Mouse (Mus musculus): Measurements from ENCODE around the gene Lrmda. TPM values are rescaled to one million over a fixed set of nuclear protein-coding genes. Genes with fewer than 3 reads are reported as not detected.

The Lrmda gene
- polyA plus RNA-seq, 1 experiment from 2014 or later, result 0.60 TPM

DNA sequence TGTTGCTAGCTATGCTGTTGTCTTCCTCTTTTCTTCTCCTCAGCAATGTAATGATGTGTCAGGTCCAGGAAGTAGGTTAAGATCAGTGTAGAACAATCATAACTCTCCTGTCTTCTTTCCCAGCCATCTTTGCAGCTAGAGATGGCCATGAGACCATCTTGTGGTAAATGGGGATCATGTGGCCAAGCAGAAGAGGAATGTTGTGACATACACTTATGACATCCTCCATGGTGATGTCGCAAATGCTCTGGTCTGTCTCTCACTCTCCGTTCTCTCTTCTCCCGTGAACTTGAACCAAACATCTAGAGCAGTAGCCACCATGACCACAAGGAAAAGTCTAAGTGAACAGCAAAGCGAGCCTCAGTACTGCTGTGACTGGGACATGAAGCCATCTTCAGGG is 19.9 kb upstream of the Lrmda start:
- H3K4me1 ChIP-seq, result peaks cover 12% of the 10 kb centered on the region
- H3K4me3 ChIP-seq, result no peak overlapping the region
- H3K27me3 ChIP-seq (ENCODE audit: insufficient read depth, poor library complexity, severe bottlenecking), result peaks cover 31% of the 10 kb centered on the region
- DNase-seq (ENCODE audit: low spot score), result no peak
- no peaks in the 10 kb centered on the region for H3K36me3 ChIP-seq
- no peak overlapping the region for H3K27ac ChIP-seq
- H3K9me3 ChIP-seq, result no peaks in the 10 kb centered on the region
- 88% methylated on average over 4 of the region's 4 CpGs for WGBS

DNA sequence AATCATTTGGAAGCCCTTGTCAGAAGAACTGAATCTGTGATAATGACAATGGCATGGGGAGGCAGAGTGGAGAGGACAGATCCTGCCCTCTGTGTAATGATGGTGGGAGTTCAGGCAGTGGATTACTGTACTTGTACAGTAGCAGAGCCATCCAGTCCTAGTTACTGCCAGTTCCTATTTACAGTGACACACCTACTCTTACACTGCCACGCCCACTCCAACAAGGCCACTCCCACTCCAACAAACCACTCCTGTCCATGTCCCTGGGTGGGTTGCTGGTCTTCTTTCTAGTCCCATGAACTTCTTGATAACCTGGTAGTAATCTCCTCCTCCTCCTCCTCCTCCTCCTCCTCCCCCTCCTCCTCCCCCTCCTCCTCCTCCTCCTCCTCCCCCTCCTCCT is 16.3 kb upstream of the Lrmda start:
- WGBS, result 56% methylated on average over 1 of the region's 1 CpGs

DNA sequence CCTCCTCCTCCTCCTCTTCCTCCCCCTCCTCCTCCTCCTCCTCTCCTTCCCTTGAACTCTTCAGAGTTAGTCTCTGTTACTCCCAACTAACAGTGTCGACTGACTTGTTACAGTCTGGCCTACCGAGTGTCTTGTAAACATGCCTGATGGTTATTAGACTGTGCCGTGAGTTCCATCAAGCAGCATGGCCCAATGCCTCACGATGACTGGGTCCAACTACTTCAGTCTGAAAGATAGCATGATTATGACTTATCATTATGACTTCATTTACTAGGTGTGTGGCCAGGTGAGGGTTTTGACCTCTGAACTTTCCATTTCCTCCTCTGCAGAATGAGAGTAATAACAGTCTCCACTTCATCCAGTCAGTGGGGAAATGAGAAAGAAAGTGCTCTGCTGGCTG is 15.9 kb upstream of the Lrmda start:
- Histone ChIP-seq H3K27me3 (ENCODE audit: insufficient read depth, poor library complexity, severe bottlenecking) (peaks cover 31% of the 10 kb centered on the region), H3K4me1 (no peaks in the 10 kb centered on the region), H3K4me3 (no peak overlapping the region), H3K27ac (no peak overlapping the region), H3K36me3 (no peaks in the 10 kb centered on the region), H3K9me3 (no peaks in the 10 kb centered on the region)
- 87% methylated on average over 4 of the region's 4 CpGs for WGBS
- DNase-seq (ENCODE audit: low spot score), result no peak

More for the DNA sequence above, 16.3 kb upstream of the Lrmda start:
- Histone ChIP-seq H3K27me3 (ENCODE audit: insufficient read depth, poor library complexity, severe bottlenecking) (peaks cover 31% of the 10 kb centered on the region), H3K4me1 (no peaks in the 10 kb centered on the region), H3K27ac (no peak overlapping the region), H3K36me3 (no peaks in the 10 kb centered on the region), H3K4me3 (no peak overlapping the region), H3K9me3 (no peaks in the 10 kb centered on the region)
- no peak for DNase-seq (ENCODE audit: low spot score)

DNA sequence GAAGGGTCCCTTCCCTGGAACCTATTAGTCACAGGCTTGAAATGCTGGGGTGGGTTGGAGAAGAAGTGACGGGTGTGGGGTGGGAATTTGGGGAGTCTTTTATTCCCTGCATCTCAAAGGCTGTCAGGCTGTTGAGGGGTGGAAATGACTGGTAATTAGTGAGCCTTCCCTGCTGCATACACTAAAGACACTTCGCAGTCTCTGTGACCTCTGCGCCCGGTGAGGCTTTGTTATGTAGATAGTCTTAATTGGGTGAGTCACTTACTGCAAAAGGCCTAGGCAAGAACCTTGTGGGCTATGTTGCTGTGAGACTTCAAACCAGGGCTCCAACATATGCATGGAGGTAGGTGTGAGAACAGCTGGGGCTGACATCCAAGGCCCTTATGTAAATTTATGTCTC is 14.6 kb upstream of the Lrmda start:
- Histone ChIP-seq H3K27me3 (ENCODE audit: insufficient read depth, poor library complexity, severe bottlenecking) (peaks cover 25% of the 10 kb centered on the region), H3K4me3 (no peak overlapping the region), H3K27ac (no peak overlapping the region), H3K4me1 (no peaks in the 10 kb centered on the region), H3K9me3 (no peaks in the 10 kb centered on the region), H3K36me3 (no peaks in the 10 kb centered on the region)
- 42% methylated on average over 4 of the region's 4 CpGs for WGBS
- no peak for DNase-seq (ENCODE audit: low spot score)

DNA sequence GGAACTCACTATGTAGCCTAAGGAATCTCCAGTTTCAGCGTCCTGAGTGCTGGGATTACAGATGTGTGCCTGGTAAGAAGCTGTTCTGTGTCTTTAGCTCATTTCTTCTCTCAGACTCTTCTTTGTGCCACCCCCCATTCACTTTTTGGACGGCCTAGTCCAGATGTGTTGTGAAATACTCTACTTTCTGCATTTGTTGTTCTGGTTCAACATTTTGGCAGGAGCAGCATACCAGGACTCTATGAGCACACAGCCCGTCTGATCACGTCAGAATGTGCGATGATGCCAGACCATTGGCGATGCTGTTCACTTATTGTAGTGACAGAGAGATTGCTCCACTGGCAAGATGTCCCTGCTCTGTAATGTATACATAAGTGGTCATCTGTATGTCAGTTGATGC is 12.5 kb upstream of the Lrmda start:
- 80% methylated on average over 6 of the region's 6 CpGs for WGBS

DNA sequence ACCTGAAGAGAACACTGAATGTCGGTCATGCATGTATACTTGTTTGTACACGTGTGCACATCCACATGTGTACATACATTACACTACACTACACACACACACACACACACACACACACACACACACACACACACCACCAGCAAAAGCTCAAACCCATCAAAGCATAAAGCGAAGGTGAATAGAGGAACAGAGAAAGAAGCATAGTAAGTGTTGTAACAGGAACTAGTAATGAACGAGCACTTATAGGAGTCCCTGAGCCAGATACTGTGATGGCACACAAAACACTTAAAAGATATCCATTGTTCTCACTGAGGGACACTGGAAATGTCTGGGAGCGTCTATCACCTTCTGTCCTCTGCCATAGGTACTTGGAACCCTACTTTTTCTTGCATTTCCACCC is 5.2 kb upstream of the Lrmda start:
- DNase-seq (ENCODE audit: low spot score), result no peak
- no peaks in the 10 kb centered on the region for H3K9me3 ChIP-seq
- H3K36me3 ChIP-seq, result no peaks in the 10 kb centered on the region
- H3K27ac ChIP-seq, result no peak overlapping the region
- H3K4me3 ChIP-seq, result no peak overlapping the region
- H3K27me3 ChIP-seq (ENCODE audit: insufficient read depth, poor library complexity, severe bottlenecking), result peaks cover 61% of the 10 kb centered on the region
- 76% methylated on average over 5 of the region's 5 CpGs for WGBS
- H3K4me1 ChIP-seq, result peaks cover 3% of the 10 kb centered on the region; the same call in 1 of the 2 replicates

More for the DNA sequence above, 12.5 kb upstream of the Lrmda start:
- Histone ChIP-seq H3K9me3 (no peaks in the 10 kb centered on the region), H3K27me3 (ENCODE audit: insufficient read depth, poor library complexity, severe bottlenecking) (peaks cover 25% of the 10 kb centered on the region), H3K27ac (no peak overlapping the region), H3K4me1 (no peaks in the 10 kb centered on the region), H3K4me3 (no peak overlapping the region), H3K36me3 (no peaks in the 10 kb centered on the region)
- DNase-seq (ENCODE audit: low spot score), result no peak

DNA sequence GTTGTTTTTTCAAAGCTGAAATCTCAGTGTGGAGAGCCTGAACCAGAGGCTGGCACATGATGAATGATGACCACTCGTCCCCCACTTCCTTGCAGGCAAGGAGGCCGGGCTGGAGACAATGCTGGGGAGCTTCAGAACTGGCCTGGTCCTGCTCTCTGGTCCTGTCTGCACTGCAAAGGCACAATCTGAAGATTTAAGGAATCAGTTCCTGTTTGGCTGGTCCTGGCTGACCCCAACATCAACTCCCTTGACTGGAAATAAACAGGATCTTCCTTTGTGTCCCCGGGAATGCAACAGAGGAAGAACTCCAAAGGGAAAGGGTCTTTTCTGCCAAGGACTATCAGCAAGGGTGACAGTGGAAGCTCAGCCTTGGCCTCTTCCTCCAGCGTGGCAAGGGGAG is 4.7 kb upstream of the Lrmda start:
- Histone ChIP-seq H3K4me1 (peaks cover 8% of the 10 kb centered on the region), H3K9me3 (no peaks in the 10 kb centered on the region), H3K27ac (no peak overlapping the region), H3K27me3 (ENCODE audit: insufficient read depth, poor library complexity, severe bottlenecking) (peaks cover 61% of the 10 kb centered on the region), H3K4me3 (no peak overlapping the region), H3K36me3 (no peaks in the 10 kb centered on the region)
- DNase-seq (ENCODE audit: low spot score), result no peak
- 38% methylated on average over 4 of the region's 4 CpGs for WGBS

DNA sequence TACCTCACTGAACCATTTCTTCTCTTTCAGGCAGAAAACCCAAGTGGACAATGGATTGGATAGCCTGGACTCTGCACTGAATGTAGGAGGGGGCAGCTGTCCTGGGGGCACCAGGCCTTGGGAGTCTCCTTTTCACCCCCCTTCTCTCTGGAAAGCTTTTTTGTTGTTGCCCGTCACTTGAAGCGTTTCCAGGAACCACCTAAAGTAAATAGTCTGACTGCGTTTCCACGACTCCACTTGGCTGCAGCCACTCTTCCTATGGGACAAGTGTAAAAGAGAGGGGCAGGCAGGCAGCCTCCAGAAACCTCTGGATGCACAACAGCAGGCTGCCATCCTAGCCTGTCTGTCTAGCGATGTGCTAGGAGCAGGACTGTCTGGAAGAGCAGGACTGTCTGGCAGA is 2.5 kb upstream of the Lrmda start:
- WGBS, result 60% methylated on average over 5 of the region's 5 CpGs
- DNase-seq (ENCODE audit: low spot score), result no peak
- H3K4me1 ChIP-seq, result peaks cover 15% of the 10 kb centered on the region
- no peak overlapping the region for H3K27ac ChIP-seq
- peaks cover 65% of the 10 kb centered on the region for H3K27me3 ChIP-seq (ENCODE audit: insufficient read depth, poor library complexity, severe bottlenecking)
- H3K4me3 ChIP-seq, result no peak overlapping the region
- no peaks in the 10 kb centered on the region for H3K36me3 ChIP-seq
- no peaks in the 10 kb centered on the region for H3K9me3 ChIP-seq

DNA sequence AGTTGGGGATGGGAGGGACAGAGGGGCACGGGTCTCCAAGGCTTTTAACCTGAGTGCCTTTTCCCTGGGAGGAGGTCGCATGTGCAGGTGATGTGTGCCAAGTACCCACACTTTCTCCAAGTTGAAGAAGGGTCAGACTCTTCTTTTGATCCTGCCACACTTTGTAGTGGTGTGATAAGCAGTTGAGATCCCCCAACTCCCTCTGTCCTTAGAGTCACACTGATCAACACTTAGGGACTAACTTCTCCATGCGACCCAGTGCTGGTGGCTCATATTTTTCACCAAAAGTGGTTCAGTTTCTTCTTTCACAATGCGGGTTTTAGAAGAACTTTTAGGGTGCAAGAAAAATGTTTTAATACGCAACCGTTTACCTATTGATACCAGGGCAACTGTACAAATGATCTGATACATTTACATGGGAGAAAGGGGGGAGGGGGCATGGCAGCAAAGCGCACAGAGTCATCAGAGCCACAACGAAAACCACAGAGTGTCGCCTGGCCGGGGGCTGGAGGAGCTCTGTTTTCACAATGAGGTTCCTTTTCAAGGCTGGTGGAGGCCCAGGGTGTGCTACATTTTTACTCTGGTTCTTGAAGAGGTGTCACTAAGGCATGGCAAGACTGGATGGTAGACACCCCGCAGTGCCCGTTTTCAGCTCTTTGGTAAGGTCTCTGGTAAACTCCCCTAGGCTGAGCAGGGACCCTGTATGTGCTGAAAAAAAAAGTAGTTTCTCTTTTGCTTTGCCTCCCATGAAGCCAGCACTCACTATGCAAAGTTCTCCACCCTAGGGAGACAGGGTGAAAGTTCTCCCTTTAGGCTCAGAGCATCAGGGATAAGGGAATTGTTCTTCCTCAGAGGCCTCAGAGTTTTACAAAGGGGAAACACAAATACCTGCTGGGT is 685 bp downstream of the Lrmda start:
- H3K36me3 ChIP-seq, result no peaks in the 10 kb centered on the region
- no peaks in the 10 kb centered on the region for H3K9me3 ChIP-seq
- H3K27ac ChIP-seq, result peak overlapping the region; percentile 82
- no peak for DNase-seq (ENCODE audit: low spot score)
- H3K27me3 ChIP-seq (ENCODE audit: insufficient read depth, poor library complexity, severe bottlenecking), result peaks cover 43% of the 10 kb centered on the region
- H3K4me3 ChIP-seq, result peak overlapping the region; percentile 59
- WGBS, result 22% methylated on average over 12 of the region's 12 CpGs
- peaks cover 15% of the 10 kb centered on the region for H3K4me1 ChIP-seq

DNA sequence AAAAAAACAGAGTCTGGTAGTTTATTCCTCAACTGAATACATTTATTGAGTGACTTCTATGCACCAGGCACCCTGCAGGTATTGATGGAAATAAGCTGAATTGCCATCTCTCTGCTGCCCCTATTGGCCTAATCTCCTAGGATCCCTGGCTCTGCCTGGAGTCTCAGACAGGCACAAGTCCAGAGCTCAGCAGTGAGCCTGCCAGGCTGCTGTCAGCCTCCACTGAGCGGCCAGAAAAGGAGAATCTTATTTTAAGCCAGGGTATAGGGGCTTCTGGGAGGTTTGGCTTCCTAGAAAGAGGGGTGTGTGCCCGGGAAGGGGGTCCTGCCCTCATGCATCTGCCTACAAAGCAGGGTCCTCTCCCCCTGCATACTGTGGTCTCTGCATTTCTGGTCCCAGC is 1.4 kb downstream of the Lrmda start:
- H3K27ac ChIP-seq, result no peak overlapping the region
- peaks cover 15% of the 10 kb centered on the region for H3K4me1 ChIP-seq
- 19% methylated on average over 2 of the region's 2 CpGs for WGBS
- H3K9me3 ChIP-seq, result no peaks in the 10 kb centered on the region
- H3K4me3 ChIP-seq, result no peak overlapping the region
- no peak for DNase-seq (ENCODE audit: low spot score)
- no peaks in the 10 kb centered on the region for H3K36me3 ChIP-seq
- H3K27me3 ChIP-seq (ENCODE audit: insufficient read depth, poor library complexity, severe bottlenecking), result peaks cover 36% of the 10 kb centered on the region

DNA sequence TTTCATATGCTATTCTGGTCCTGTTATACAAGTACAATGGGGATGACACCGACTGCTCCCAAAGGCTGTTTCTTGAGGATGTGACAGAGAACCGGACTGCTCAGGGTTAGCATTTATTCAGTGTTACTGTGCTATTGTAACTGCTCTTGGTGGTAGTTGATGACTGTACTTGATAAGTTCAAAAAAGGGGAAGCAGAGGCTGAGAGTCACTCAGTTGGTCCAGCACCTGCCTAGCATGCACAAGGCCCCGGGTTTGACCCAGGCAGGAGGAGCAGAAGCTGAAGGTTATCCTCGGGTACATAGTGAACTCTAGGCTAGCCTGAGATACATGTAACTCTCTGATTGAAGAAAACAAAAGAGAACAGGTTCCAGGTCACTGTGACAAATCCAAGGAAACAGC is 4.0 kb downstream of the Lrmda start:
- Histone ChIP-seq H3K4me3 (no peak overlapping the region), H3K9me3 (no peaks in the 10 kb centered on the region), H3K27me3 (ENCODE audit: insufficient read depth, poor library complexity, severe bottlenecking) (peaks cover 10% of the 10 kb centered on the region), H3K36me3 (no peaks in the 10 kb centered on the region), H3K4me1 (peaks cover 15% of the 10 kb centered on the region), H3K27ac (no peak overlapping the region)
- DNase-seq (ENCODE audit: low spot score), result no peak
- WGBS, result 74% methylated on average over 4 of the region's 4 CpGs

DNA sequence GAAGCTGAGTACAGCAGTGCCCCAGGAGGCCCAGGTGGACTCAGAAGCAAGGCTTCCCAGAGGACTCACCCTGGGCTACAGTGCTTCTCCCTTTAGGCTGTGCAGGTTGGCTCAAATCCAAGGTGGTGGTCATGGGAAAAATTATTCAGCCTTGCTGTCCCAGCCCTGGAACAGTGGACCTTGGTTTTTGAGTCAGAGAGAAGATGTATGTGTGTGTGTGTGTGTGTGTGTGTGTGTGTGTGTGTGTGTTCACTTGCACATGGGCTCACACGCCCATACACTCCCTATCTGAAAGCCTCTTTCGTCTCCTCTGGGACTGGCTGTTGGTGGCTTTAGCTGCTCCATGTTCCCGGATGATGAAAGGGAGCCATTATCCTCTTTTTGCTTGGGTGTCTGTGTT is 16.4 kb downstream of the Lrmda start:
- H3K27me3 ChIP-seq (ENCODE audit: insufficient read depth, poor library complexity, severe bottlenecking), result peaks cover 18% of the 10 kb centered on the region
- WGBS, result 70% methylated on average over 3 of the region's 3 CpGs
- DNase-seq (ENCODE audit: low spot score), result no peak
- H3K9me3 ChIP-seq, result no peaks in the 10 kb centered on the region
- H3K4me3 ChIP-seq, result no peak overlapping the region
- 0 out of 2 replicates have a peak, but pooled peaks cover 3% of the 10 kb centered on the region for H3K4me1 ChIP-seq
- no peaks in the 10 kb centered on the region for H3K36me3 ChIP-seq
- no peak overlapping the region for H3K27ac ChIP-seq

DNA sequence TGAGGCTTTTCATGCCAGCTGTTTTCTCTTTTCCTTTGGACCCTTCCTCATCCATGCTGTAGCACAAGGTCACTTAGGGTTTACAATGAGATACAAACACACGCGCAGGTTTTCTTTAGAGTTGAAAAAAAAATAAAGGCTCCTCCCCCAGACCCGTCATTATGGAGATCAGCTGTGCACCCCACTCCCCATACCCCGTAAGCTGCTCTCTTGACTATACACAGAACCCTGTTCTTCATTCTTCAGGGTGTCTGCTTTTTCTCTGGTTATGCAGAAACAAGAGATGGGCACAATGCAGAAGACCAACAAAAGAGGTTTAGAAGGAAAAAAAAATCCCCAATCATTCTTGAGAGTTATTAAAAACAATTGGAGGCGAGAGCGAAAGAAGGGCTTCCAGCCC is 16.8 kb downstream of the Lrmda start:
- peaks cover 22% of the 10 kb centered on the region for H3K27me3 ChIP-seq (ENCODE audit: insufficient read depth, poor library complexity, severe bottlenecking)
- H3K36me3 ChIP-seq, result no peaks in the 10 kb centered on the region
- H3K27ac ChIP-seq, result no peak overlapping the region
- no peak for DNase-seq (ENCODE audit: low spot score)
- H3K9me3 ChIP-seq, result no peaks in the 10 kb centered on the region
- no peak overlapping the region for H3K4me3 ChIP-seq
- H3K4me1 ChIP-seq, result 0 out of 2 replicates have a peak, but pooled peaks cover 3% of the 10 kb centered on the region
- WGBS, result 72% methylated on average over 6 of the region's 6 CpGs

Measured in heart, embryonic 10.5 days (tissue).